ENCODE assay signal across 28 mouse cellular contexts in the genomic region with DNA sequence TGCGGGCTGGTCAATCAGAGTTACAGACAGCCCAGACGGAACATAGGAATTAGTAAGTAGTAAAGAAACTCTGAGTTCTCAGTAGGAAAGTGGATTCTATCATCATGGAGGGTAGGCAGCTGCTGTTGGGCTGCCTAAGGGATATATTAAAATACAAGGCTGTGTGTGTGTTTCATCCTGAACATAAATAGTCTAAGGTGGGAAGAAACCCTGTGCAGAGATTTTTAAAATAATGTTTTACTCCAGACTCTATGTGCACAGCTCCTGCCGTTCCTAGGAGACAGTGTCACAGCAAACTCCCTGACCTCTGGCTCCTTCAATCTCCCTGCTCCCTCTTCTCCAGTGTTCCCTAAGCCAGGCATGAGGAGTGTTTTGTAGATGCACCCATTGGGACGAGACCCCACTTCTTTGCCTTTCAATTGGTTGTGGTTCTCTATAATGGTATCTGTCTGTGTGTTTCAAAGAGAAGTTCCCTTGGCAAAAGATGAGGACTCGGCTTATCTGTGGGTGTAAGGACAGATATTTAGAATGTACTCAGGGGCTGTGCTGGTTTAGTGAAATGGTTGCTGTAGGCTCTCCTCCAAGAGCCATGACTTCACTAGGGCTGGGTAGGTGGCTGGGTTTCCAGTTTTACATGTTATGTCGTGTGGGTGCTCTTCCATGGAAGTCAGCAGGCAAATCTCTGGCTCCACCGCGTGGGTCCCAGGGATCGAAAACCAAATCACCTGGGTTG.
DNase-seq lines count a peak whose midpoint lies in the region.
"Had no signal": no experiment of that assay in that cellular context is flagged by ENCODE, and none has a peak within 500 bp of the region (broad histone marks: within the 10 kb centered on the region; RNA-seq: fewer than 3 reads in every experiment).

No protein-coding gene starts in this region.

- 85% methylated on average over 9 of the region's 9 CpGs for WGBS in hindbrain, embryonic 10.5 days

- no peaks in the 10 kb centered on the region for H3K36me3 ChIP-seq in hindbrain, embryonic 10.5 days
- H3K36me3 ChIP-seq: G1E; heart, embryonic 10.5 days; heart, embryonic 15.5 days; hindbrain, embryonic 13.5 days; limb, embryonic 10.5 days; limb, embryonic 15.5 days; liver, embryonic 13.5 days; midbrain, embryonic 13.5 days had no signal

- intact Hi-C loops in left cerebral cortex, postnatal 25 days (cut with DNase I) = no loop called here

- 0 out of 2 replicates have a peak, but pooled peaks cover 4% of the 10 kb centered on the region for H3K4me1 ChIP-seq in hindbrain, embryonic 10.5 days (replicated peaks)
- H3K4me1 ChIP-seq: forebrain, embryonic 13.5 days; hindbrain, embryonic 13.5 days; limb, embryonic 15.5 days; liver, embryonic 13.5 days; midbrain, embryonic 13.5 days had no signal

- no peak overlapping the region for H3K4me3 ChIP-seq in hindbrain, embryonic 10.5 days
- H3K4me3 ChIP-seq: forebrain, embryonic 13.5 days; heart, embryonic 10.5 days; heart, embryonic 15.5 days; hindbrain, embryonic 13.5 days; limb, embryonic 10.5 days; limb, embryonic 15.5 days; liver, embryonic 13.5 days; midbrain, embryonic 13.5 days had no signal

- peaks cover 5% of the 10 kb centered on the region; the same call in 1 of the 2 replicates for H3K27me3 ChIP-seq in hindbrain, embryonic 10.5 days (ENCODE audit: insufficient read depth, poor library complexity, severe bottlenecking)
- H3K27me3 ChIP-seq: forebrain, embryonic 13.5 days; heart, embryonic 15.5 days; hindbrain, embryonic 13.5 days; limb, embryonic 15.5 days; liver, embryonic 13.5 days; midbrain, embryonic 13.5 days had no signal

- H3K27ac ChIP-seq in hindbrain, embryonic 10.5 days = no peak overlapping the region
- H3K27ac ChIP-seq: forebrain, embryonic 13.5 days; heart, embryonic 10.5 days; heart, embryonic 15.5 days; hindbrain, embryonic 13.5 days; limb, embryonic 10.5 days; limb, embryonic 15.5 days; liver, embryonic 13.5 days; macrophage; midbrain, embryonic 13.5 days had no signal

- peak; percentile 39 to 60 for DNase-seq in frontal cortex, adult 2 months (ENCODE audit: extremely low spot score in 1 of 2, low spot score in 1 of 2)
- DNase-seq in frontal cortex, postnatal 14 days (ENCODE audit: low spot score in 2 of 2) = no peak
- peak; percentile 45 to 55 for DNase-seq in right cerebral cortex, adult 2 months (ENCODE audit: low spot score in 2 of 2)
- no peak for DNase-seq in right cerebral cortex, postnatal 4 days
- DNase-seq in left cerebral cortex, postnatal 25 days (ENCODE audit: low spot score in 2 of 2) = peak; percentile 36 to 83
- no peak for DNase-seq in hindbrain, embryonic 10.5 days (ENCODE audit: low spot score)
- no peak for DNase-seq in ovary, postnatal 10 days (ENCODE audit: low spot score)
- DNase-seq: adrenal gland, adult 8-10 months; cerebellum, adult 8-10 months; cerebellum, postnatal 25 days; gastrocnemius, postnatal 14 days; kidney, adult 9 months; kidney, postnatal 10 days; liver, embryonic 13.5 days; lung, adult 18-20 months; retina, postnatal 1 day; spleen, adult 18-20 months; thymus, adult 18-20 months; thymus, postnatal 25 days had no signal

- H3K9me3 ChIP-seq in hindbrain, embryonic 10.5 days = peaks cover 8% of the 10 kb centered on the region; the same call in 1 of the 2 replicates
- H3K9me3 ChIP-seq: forebrain, embryonic 13.5 days; heart, embryonic 15.5 days; limb, embryonic 10.5 days; limb, embryonic 15.5 days; midbrain, embryonic 13.5 days had no signal

Comparison
In these comparisons a context has a peak if more than half of its experiments do, and no peak if none do; other contexts are left out.
1. DNase-seq: peak in frontal cortex, adult 2 months (2 of 2), right cerebral cortex, adult 2 months (2 of 2) and left cerebral cortex, postnatal 25 days (2 of 2); none in frontal cortex, postnatal 14 days (0 of 2), right cerebral cortex, postnatal 4 days (single experiment), hindbrain, embryonic 10.5 days (single experiment) and ovary, postnatal 10 days (single experiment).